ENCODE assay signal across 9 mouse cellular contexts in genomic region chr16:18459955-18460370, GRCm38 (mm10). TPM values are rescaled to one million over a fixed set of nuclear protein-coding genes. Genes with fewer than 3 reads are reported as not detected.
A peak's percentile ranks its signal among the peaks of the same experiment; 100 is the strongest.
DNase-seq lines count a peak whose midpoint lies in the region; ATAC-seq and TF ChIP-seq lines count a peak whose summit lies in the region.
"Had no signal": no experiment of that assay in that cellular context is flagged by ENCODE, and none has a peak within 500 bp of the region (broad histone marks: within the 10 kb centered on the region; RNA-seq: fewer than 3 reads in every experiment).

No protein-coding gene starts in this region.

- DNase-seq in adrenal gland, postnatal 10 days, result peak; percentile 29
- DNase-seq in adrenal gland, adult 18-20 months (ENCODE audit: low spot score in 2 of 2), result no peak
- DNase-seq in Muller cell, postnatal 12 days (ENCODE audit: inconsistent ontology term), result peak; percentile 70
- DNase-seq in hindbrain, postnatal 0 days (ENCODE audit: low spot score), result peak; percentile 63
- peak; percentile 12 for DNase-seq in lung, postnatal 25 days (ENCODE audit: low spot score)
- peak; percentile 12 for DNase-seq in spleen, adult 12 weeks (ENCODE audit: low spot score)
- DNase-seq in cerebellum, adult 11-12 months, result no peak

- H3K27ac ChIP-seq in forebrain, embryonic 15.5 days (replicated peaks), result peak overlapping the region; percentile 67
- H3K27ac ChIP-seq in hindbrain, postnatal 0 days, result no peak overlapping the region
- H3K27ac ChIP-seq: macrophage had no signal

- peak overlapping the region; percentile 26 for H3K4me2 ChIP-seq in forebrain, embryonic 15.5 days (replicated peaks)
- H3K4me2 ChIP-seq in hindbrain, postnatal 0 days (ENCODE audit: low read depth, low read length), result peak overlapping the region; percentile 36

- peak overlapping the region; percentile 18; the same call in 1 of the 2 replicates for H3K4me3 ChIP-seq in forebrain, embryonic 15.5 days
- H3K4me3 ChIP-seq in hindbrain, postnatal 0 days (ENCODE audit: low read length), result no peak overlapping the region

- no peaks in the 10 kb centered on the region for H3K27me3 ChIP-seq in forebrain, embryonic 15.5 days
- H3K27me3 ChIP-seq in hindbrain, postnatal 0 days (ENCODE audit: insufficient read depth, low read length), result no peaks in the 10 kb centered on the region

- H3K9me3 ChIP-seq in forebrain, embryonic 15.5 days, result no peaks in the 10 kb centered on the region
- no peaks in the 10 kb centered on the region for H3K9me3 ChIP-seq in hindbrain, postnatal 0 days (ENCODE audit: low read length)

- peak overlapping the region; percentile 31 for H3K9ac ChIP-seq in forebrain, embryonic 15.5 days (replicated peaks)
- peak overlapping the region; percentile 30 for H3K9ac ChIP-seq in hindbrain, postnatal 0 days (replicated peaks; ENCODE audit: low read length)

- WGBS in forebrain, embryonic 15.5 days, result 2% methylated on average over 11 of the region's 11 CpGs
- WGBS in hindbrain, postnatal 0 days, result 9% methylated on average over 11 of the region's 11 CpGs

- no peak for TF ChIP-seq CTCF in hindbrain, postnatal 0 days (IDR thresholded peaks at IDR 0.05; ENCODE audit: low read depth)

- ATAC-seq in forebrain, embryonic 15.5 days (replicated peaks), result peak; percentile 80
- ATAC-seq in hindbrain, postnatal 0 days, result peak; percentile 72

- peaks cover 4% of the 10 kb centered on the region; the same call in 1 of the 2 replicates for H3K36me3 ChIP-seq in forebrain, embryonic 15.5 days
- H3K36me3 ChIP-seq in hindbrain, postnatal 0 days (ENCODE audit: insufficient read depth, low read length), result no peaks in the 10 kb centered on the region; the same call in 1 of the 2 replicates

- peaks cover 15% of the 10 kb centered on the region for H3K4me1 ChIP-seq in forebrain, embryonic 15.5 days
- H3K4me1 ChIP-seq in hindbrain, postnatal 0 days (ENCODE audit: insufficient read depth, low read length), result 0 out of 2 replicates have a peak, but pooled peaks cover 3% of the 10 kb centered on the region

RNA-seq across cellular contexts. Expression of gene Comt, which starts 33.3 kb away (rescaled TPM):
- total RNA-seq in adrenal gland, postnatal 10 days (2021), result 100 to 1,000 TPM; 131 to 148 TPM
- 100 to 1,000 TPM; 191 to 384 TPM for total RNA-seq in adrenal gland, adult 18-20 months (2021)
- 83.0 and 84.4 TPM in 2 replicates for polyA plus RNA-seq in forebrain, embryonic 15.5 days (2015; fragmentation: Nextera tagmentation; extraction: Ambion mirVana)
- total RNA-seq in hindbrain, postnatal 0 days (2014; rRNA removed), result 82.8 and 88.9 TPM in 2 replicates
- 94.3 and 102 TPM in 2 replicates for polyA plus RNA-seq in hindbrain, postnatal 0 days (2015; fragmentation: Nextera tagmentation; extraction: Ambion mirVana)

RNA-seq across cellular contexts. Expression of gene Txnrd2, which starts 33.8 kb away (rescaled TPM):
- 10 to 100 TPM; 61.5 to 62.8 TPM for total RNA-seq in adrenal gland, postnatal 10 days (2021)
- 10 to 100 TPM; 75.6 to 98.9 TPM for total RNA-seq in adrenal gland, adult 18-20 months (2021)
- polyA plus RNA-seq in forebrain, embryonic 15.5 days (2015; fragmentation: Nextera tagmentation; extraction: Ambion mirVana), result 24.2 and 26.3 TPM in 2 replicates
- 17.9 and 23.1 TPM in 2 replicates for total RNA-seq in hindbrain, postnatal 0 days (2014; rRNA removed)
- polyA plus RNA-seq in hindbrain, postnatal 0 days (2015; fragmentation: Nextera tagmentation; extraction: Ambion mirVana), result 37.6 and 41.8 TPM in 2 replicates

RNA-seq across cellular contexts. Expression of gene Gnb1l, which starts 38.5 kb away (rescaled TPM):
- total RNA-seq in adrenal gland, postnatal 10 days (2021), result 1 to 10 TPM; 6.3 to 7.7 TPM
- total RNA-seq in adrenal gland, adult 18-20 months (2021), result 1 to 10 TPM; 4.0 to 5.4 TPM
- 16.0 and 16.4 TPM in 2 replicates for polyA plus RNA-seq in forebrain, embryonic 15.5 days (2015; fragmentation: Nextera tagmentation; extraction: Ambion mirVana)
- 9.6 and 10.5 TPM in 2 replicates for total RNA-seq in hindbrain, postnatal 0 days (2014; rRNA removed)
- 16.9 and 18.0 TPM in 2 replicates for polyA plus RNA-seq in hindbrain, postnatal 0 days (2015; fragmentation: Nextera tagmentation; extraction: Ambion mirVana)

RNA-seq across cellular contexts. Expression of gene Rtl10, which starts 38.7 kb away (rescaled TPM):
- 1 to 10 TPM; 4.0 to 7.1 TPM for total RNA-seq in adrenal gland, postnatal 10 days (2021)
- total RNA-seq in adrenal gland, adult 18-20 months (2021), result 1 to 10 TPM; 5.1 to 6.7 TPM
- polyA plus RNA-seq in forebrain, embryonic 15.5 days (2015; fragmentation: Nextera tagmentation; extraction: Ambion mirVana), result 3.4 and 3.5 TPM in 2 replicates
- 11.0 and 12.4 TPM in 2 replicates for total RNA-seq in hindbrain, postnatal 0 days (2014; rRNA removed)
- polyA plus RNA-seq in hindbrain, postnatal 0 days (2015; fragmentation: Nextera tagmentation; extraction: Ambion mirVana), result 2.5 and 2.7 TPM in 2 replicates
- polyA plus RNA-seq: macrophage had no signal

Comparison
In these comparisons a context has a peak if more than half of its experiments do, and no peak if none do; other contexts are left out.
1. DNase-seq: peak in adrenal gland, postnatal 10 days (single experiment), Muller cell, postnatal 12 days (single experiment), hindbrain, postnatal 0 days (single experiment), lung, postnatal 25 days (single experiment) and spleen, adult 12 weeks (single experiment); none in adrenal gland, adult 18-20 months (0 of 2) and cerebellum, adult 11-12 months (single experiment).